Mouse (Mus musculus) heart, adult 2 months (tissue): ENCODE data around the gene Gm12248.

ENCODE experiments used
- CTCF ChIP-seq: fragments of 200-600 bp; IDR thresholded peaks from 2 replicates; pipeline ENCODE4 v1.8.1; 2022; ENCODE audit warnings: antibody characterized with exemption, mild to moderate bottlenecking, moderate library complexity
- EP300 ChIP-seq: fragments of 200-500 bp; IDR thresholded peaks from 2 replicates; pipeline ENCODE4 v1.6.1; 2011; ENCODE audit warnings: low read depth, low read length, control low read depth; ENCODE audit not compliant: insufficient read depth
- POLR2A ChIP-seq: fragments of 200-500 bp; IDR thresholded peaks from 2 replicates; pipeline ENCODE4 v1.6.1; 2011; ENCODE audit warnings: mild to moderate bottlenecking, low read depth, low read length, control low read depth; ENCODE audit not compliant: insufficient read depth

DNA sequence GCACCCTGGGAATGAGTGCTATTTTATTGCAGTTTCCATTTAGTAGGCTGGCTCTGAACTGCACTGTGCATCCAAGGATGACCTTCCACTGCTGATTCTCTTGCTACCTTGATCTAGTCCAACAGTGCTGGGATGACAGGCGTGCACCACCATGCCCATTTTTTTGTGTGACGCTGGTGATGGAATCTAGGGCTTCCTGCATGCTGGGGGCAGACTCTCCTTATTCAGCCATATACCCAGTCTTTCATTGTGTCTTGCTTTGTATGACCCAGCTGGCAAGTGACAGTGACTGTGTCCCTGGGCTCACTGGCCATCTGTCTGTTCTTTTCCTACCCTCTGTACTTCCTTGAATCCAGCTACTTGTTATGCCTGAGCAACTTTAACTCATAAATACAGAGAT lies 30.8 kb upstream of the Gm12248 start:
- TF ChIP-seq CTCF (no peak), POLR2A (no peak), EP300 (no peak)
